Mouse (Mus musculus) liver, embryonic 14.5 days (tissue): ENCODE results near the gene Gm8005. TPM values are rescaled to one million over a fixed set of nuclear protein-coding genes. Genes with fewer than 3 reads are reported as not detected.
"Not testable (repeated sequence)": the region's sequence is repeated elsewhere in the genome, so short reads cannot be mapped to it uniquely, and the experiment has no call there.

ENCODE experiments used
- ATAC-seq: fragments of 200-750 bp; cut with Nextera tagmentation; 2 replicates; pipeline ENCODE4 v1.8.0; 2017; ENCODE audit warnings: moderate number of reproducible peaks, mild to moderate bottlenecking, moderate library complexity; ENCODE audit not compliant: insufficient read depth
- DNase-seq, 3 experiments: peaks; one replicate each; pipeline ENCODE4 v3.0.0-alpha.2; 2012 to 2013; ENCODE audit warnings: low read depth in 3 of 3, low spot score in 3 of 3
- H3K27ac ChIP-seq: fragments of 300-500 bp; sonication (generic); 2 replicates; pipeline ENCODE4 v1.5.1; 2014; ENCODE audit warnings: moderate library complexity, mild to moderate bottlenecking, control low read depth, inconsistent platforms
- H3K27me3 ChIP-seq: fragments of 300-500 bp; sonication (generic); 2 replicates; pipeline ENCODE4 v1.6.1; 2014; ENCODE audit warnings: mild to moderate bottlenecking, low read length, moderate library complexity; ENCODE audit not compliant: control insufficient read depth, insufficient read depth
- H3K36me3 ChIP-seq: fragments of 300-500 bp; sonication (generic); replicated peaks from 2 replicates; pipeline ENCODE4 v1.6.1; 2014; ENCODE audit warnings: low read depth; ENCODE audit not compliant: control insufficient read depth, insufficient read depth
- H3K4me1 ChIP-seq, 2 experiments: fragments of 200-500 bp in 1 of 2; fragments of 300-500 bp in 1 of 2; sonication (generic) in 1 of 2; replicated peaks; 2 replicates each; pipeline ENCODE4 v1.6.1; 2012 to 2014; ENCODE audit warnings: antibody characterized with exemption in 1 of 2, inconsistent platforms in 1 of 2, low read length in 1 of 2; ENCODE audit not compliant: control insufficient read depth in 2 of 2, insufficient read depth in 2 of 2
- H3K4me2 ChIP-seq: fragments of 300-500 bp; sonication (generic); 2 replicates; pipeline ENCODE4 v1.6.1; 2014; ENCODE audit warnings: low read depth, mild to moderate bottlenecking, control low read depth, moderate library complexity
- H3K4me3 ChIP-seq, 2 experiments: fragments of 200-500 bp in 1 of 2; fragments of 300-500 bp in 1 of 2; sonication (generic) in 1 of 2; 2 replicates each; pipeline ENCODE4 v1.5.1; 2012 to 2014; ENCODE audit warnings: low read depth in 2 of 2, low read length in 2 of 2, mild to moderate bottlenecking in 2 of 2, control low read depth in 1 of 2, inconsistent platforms in 1 of 2, moderate library complexity in 1 of 2; ENCODE audit not compliant: insufficient read depth in 1 of 2
- H3K9ac ChIP-seq: fragments of 300-500 bp; sonication (generic); replicated peaks from 2 replicates; pipeline ENCODE4 v1.6.1; 2014; ENCODE audit warnings: mild to moderate bottlenecking, control low read depth, moderate library complexity
- H3K9me3 ChIP-seq: fragments of 300-500 bp; sonication (generic); 2 replicates; pipeline ENCODE4 v1.6.1; 2016; ENCODE audit warnings: low read length, mixed read lengths; ENCODE audit not compliant: control insufficient read depth
- WGBS: fragments of 180-500 bp; shearing (Covaris S2); extraction: QIAGEN DNeasy Blood & Tissue Kit; methylation state at CpG from one replicate; pipeline ENCODE4 v1.1.7; 2014; ENCODE audit not compliant: insufficient replicate concordance; 5-methylcytosine and 5-hydroxymethylcytosine counted together
- polyA plus RNA-seq, 2 experiments: library from polyadenylated mRNA; depleted of rRNA in 1 of 2; stranded (reverse) in 1 of 2; unstranded in 1 of 2; fragments of >200 nt; fragmentation: Nextera tagmentation in 1 of 2; extraction: Ambion mirVana in 1 of 2; gene quantifications; 2 replicates each; pipeline versions ENCODE4 v1.2.1 to v1.2.3; 2012 to 2014

Gene Gm8005
- not detected in 2 replicates for polyA plus RNA-seq (2012; rRNA removed)
- not detected in 2 replicates for polyA plus RNA-seq (2014; fragmentation: Nextera tagmentation; extraction: Ambion mirVana)

DNA sequence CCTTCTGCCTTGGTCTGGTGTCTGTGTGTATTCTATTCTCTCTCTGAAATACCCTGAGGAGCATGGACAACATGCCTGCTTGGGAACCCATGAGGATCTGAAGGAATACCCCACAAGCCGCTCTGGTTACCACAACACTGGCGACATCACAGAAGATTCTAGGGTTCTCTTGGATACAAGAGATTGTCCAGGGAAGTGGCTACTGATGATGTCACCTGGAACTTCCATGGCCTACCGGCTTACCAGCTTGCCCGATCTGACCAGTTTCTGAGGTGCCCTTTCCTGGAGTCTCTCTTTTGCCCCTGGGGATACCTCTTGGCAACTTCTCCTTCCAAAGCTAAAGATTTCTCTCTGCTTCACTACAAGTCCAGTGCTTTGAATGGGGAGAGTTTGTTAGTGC is at the start of gene Gm8005:
Gene Gm8005 (minus strand): TSS at position 101 of the 400 bp plus-strand sequence.
- not testable (repeated sequence) for H3K4me2 ChIP-seq, H3K9me3 ChIP-seq, ATAC-seq, DNase-seq, H3K4me1 ChIP-seq, H3K4me3 ChIP-seq, H3K27ac ChIP-seq, H3K9ac ChIP-seq, H3K36me3 ChIP-seq, H3K27me3 ChIP-seq
- 77% methylated on average over 2 of the region's 4 CpGs for WGBS

DNA sequence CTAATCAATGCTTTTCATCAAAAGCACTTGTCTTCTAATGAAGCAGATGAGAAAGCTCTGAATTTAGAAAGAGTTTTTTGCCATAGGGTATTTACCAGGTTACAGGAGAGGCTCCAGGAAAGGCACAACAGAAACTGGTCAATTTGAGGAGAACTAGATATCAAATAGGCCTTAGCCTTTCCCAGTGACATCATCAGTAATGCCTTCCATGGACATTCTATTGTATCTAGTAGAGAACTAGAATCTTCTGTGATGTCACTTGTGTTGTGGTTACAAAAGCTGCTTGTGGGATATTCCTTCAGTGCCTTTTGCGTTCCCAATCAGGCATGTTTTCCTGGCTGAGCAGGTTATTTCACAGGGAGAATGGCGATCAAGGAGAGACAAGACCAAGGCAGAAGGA is 24.1 kb upstream of the Gm8005 start, which contains the start of gene Gm8011:
Gene Gm8011 (plus strand): TSS at position 301 of the 400 bp plus-strand sequence.
- not testable (repeated sequence) for H3K27me3 ChIP-seq, H3K27ac ChIP-seq, H3K4me2 ChIP-seq, H3K9me3 ChIP-seq, DNase-seq, ATAC-seq, H3K4me3 ChIP-seq, H3K4me1 ChIP-seq, H3K36me3 ChIP-seq, H3K9ac ChIP-seq
- 36% methylated on average over 2 of the region's 2 CpGs for WGBS

Other genes with a start within 250 kb of the Gm8005 start
- not detected in 2 replicates for gene Gm3573, start 248.9 kb downstream of the Gm8005 start, polyA plus RNA-seq (2012; rRNA removed)
- not detected in 2 replicates for gene Gm3573, start 248.9 kb downstream of the Gm8005 start, polyA plus RNA-seq (2014; fragmentation: Nextera tagmentation; extraction: Ambion mirVana)
- gene Gm17026, start 179.6 kb downstream of the Gm8005 start, polyA plus RNA-seq (2012; rRNA removed) = not detected in 2 replicates
- gene Gm17026, start 179.6 kb downstream of the Gm8005 start, polyA plus RNA-seq (2014; fragmentation: Nextera tagmentation; extraction: Ambion mirVana) = not detected in 2 replicates
- not detected in 2 replicates for gene Gm9611, start 142.3 kb downstream of the Gm8005 start, polyA plus RNA-seq (2012; rRNA removed)
- gene Gm9611, start 142.3 kb downstream of the Gm8005 start, polyA plus RNA-seq (2014; fragmentation: Nextera tagmentation; extraction: Ambion mirVana) = not detected in 2 replicates
- not detected in 2 replicates for gene Gm7995, start 129.5 kb downstream of the Gm8005 start, polyA plus RNA-seq (2012; rRNA removed)
- not detected in 2 replicates for gene Gm7995, start 129.5 kb downstream of the Gm8005 start, polyA plus RNA-seq (2014; fragmentation: Nextera tagmentation; extraction: Ambion mirVana)
- not detected in 2 replicates for gene Gm8011, start 24.2 kb upstream of the Gm8005 start, polyA plus RNA-seq (2012; rRNA removed)
- not detected in 2 replicates for gene Gm8011, start 24.2 kb upstream of the Gm8005 start, polyA plus RNA-seq (2014; fragmentation: Nextera tagmentation; extraction: Ambion mirVana)
- not detected in 2 replicates for gene Gm8020, start 62.7 kb upstream of the Gm8005 start, polyA plus RNA-seq (2012; rRNA removed)
- not detected in 2 replicates for gene Gm8020, start 62.7 kb upstream of the Gm8005 start, polyA plus RNA-seq (2014; fragmentation: Nextera tagmentation; extraction: Ambion mirVana)
- gene Gm8024, start 84.6 kb upstream of the Gm8005 start, polyA plus RNA-seq (2012; rRNA removed) = not detected in 2 replicates
- gene Gm8024, start 84.6 kb upstream of the Gm8005 start, polyA plus RNA-seq (2014; fragmentation: Nextera tagmentation; extraction: Ambion mirVana) = not detected in 2 replicates
- gene Gm17124, start 160.2 kb upstream of the Gm8005 start, polyA plus RNA-seq (2012; rRNA removed) = not detected in 2 replicates
- gene Gm17124, start 160.2 kb upstream of the Gm8005 start, polyA plus RNA-seq (2014; fragmentation: Nextera tagmentation; extraction: Ambion mirVana) = not detected in 2 replicates
- gene Gm3633, start 202.2 kb upstream of the Gm8005 start, polyA plus RNA-seq (2012; rRNA removed) = not detected in 2 replicates
- gene Gm3633, start 202.2 kb upstream of the Gm8005 start, polyA plus RNA-seq (2014; fragmentation: Nextera tagmentation; extraction: Ambion mirVana) = not detected in 2 replicates
- not detected in 2 replicates for gene Gm10378, start 216.3 kb upstream of the Gm8005 start, polyA plus RNA-seq (2012; rRNA removed)
- not detected in 2 replicates for gene Gm10378, start 216.3 kb upstream of the Gm8005 start, polyA plus RNA-seq (2014; fragmentation: Nextera tagmentation; extraction: Ambion mirVana)